Mouse (Mus musculus): ENCODE data around the gene Xpo6. TPM values are rescaled to one million over a fixed set of nuclear protein-coding genes. Genes with fewer than 3 reads are reported as not detected.

The Xpo6 gene
- 35.1 and 35.6 TPM in 2 replicates for polyA plus RNA-seq (2015; fragmentation: Nextera tagmentation; extraction: Ambion mirVana)

- H3K4me3 ChIP-seq (replicated peaks): peak within 1 kb of the TSS; percentile 95
- H3K27ac ChIP-seq: peak within 1 kb of the TSS; percentile 85
- WGBS: under 1% methylated on average over 56 of the region's 57 CpGs
- no peaks in the 10 kb centered on the region for H3K27me3 ChIP-seq (replicated peaks)
- H3K4me2 ChIP-seq: peak within 1 kb of the TSS; percentile 80
- H3K4me1 ChIP-seq: 0 out of 2 replicates have a peak, but pooled peaks cover 9% of the 10 kb centered on the region
- no peaks in the 10 kb centered on the region for H3K9me3 ChIP-seq
- no peaks in the 10 kb centered on the region for H3K36me3 ChIP-seq
- peak within 1 kb of the TSS; percentile 100 for H3K9ac ChIP-seq
- ATAC-seq (ENCODE audit: insufficient read depth, low FRiP score, low read depth): peak; percentile 95
Measured at GRCm38 (mm10) chr7:126200178-126200996, at the start of gene Xpo6. Gene Xpo6 (minus strand): TSS chr7:126200501.

- Histone ChIP-seq H3K4me3 (replicated peaks) (no peak overlapping the region), H3K27me3 (replicated peaks) (no peaks in the 10 kb centered on the region), H3K9me3 (no peaks in the 10 kb centered on the region), H3K4me1 (0 out of 2 replicates have a peak, but pooled peaks cover 7% of the 10 kb centered on the region), H3K4me2 (no peak overlapping the region), H3K27ac (no peak overlapping the region), H3K9ac (no peak overlapping the region), H3K36me3 (no peaks in the 10 kb centered on the region)
- WGBS: 89% methylated on average over 3 of the region's 3 CpGs
- ATAC-seq (ENCODE audit: insufficient read depth, low FRiP score, low read depth): no peak
Measured at GRCm38 (mm10) chr7:126249986-126250385, 49.7 kb upstream of the Xpo6 start.

DNA sequence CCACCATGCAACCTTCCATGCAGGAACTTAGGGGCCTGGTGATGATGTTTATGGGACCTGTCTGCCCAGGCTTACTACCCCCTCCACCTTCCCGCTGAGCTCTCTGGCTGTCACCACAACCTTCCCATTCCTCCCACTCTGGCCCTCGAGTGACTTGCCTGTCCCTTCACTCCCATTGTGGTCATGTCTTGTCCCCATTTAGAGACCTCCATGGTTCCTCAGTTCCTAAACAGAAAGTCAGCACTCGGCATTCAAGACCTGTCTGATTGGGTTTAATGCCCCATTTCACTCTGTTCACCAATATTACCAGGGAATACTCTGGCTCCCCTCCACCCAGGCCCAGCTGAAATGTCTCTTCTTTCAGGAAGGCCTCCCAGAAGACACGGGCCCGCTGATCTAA lies 48.8 kb upstream of the Xpo6 start:
- no peak overlapping the region for H3K27ac ChIP-seq
- H3K36me3 ChIP-seq: no peaks in the 10 kb centered on the region
- H3K4me1 ChIP-seq: 0 out of 2 replicates have a peak, but pooled peaks cover 7% of the 10 kb centered on the region
- H3K9ac ChIP-seq: no peak overlapping the region
- whole genome bisulfite sequencing: 75% methylated on average over 5 of the region's 5 CpGs
- H3K4me2 ChIP-seq: no peak overlapping the region
- no peaks in the 10 kb centered on the region for H3K27me3 ChIP-seq (replicated peaks)
- no peaks in the 10 kb centered on the region for H3K9me3 ChIP-seq
- no peak overlapping the region for H3K4me3 ChIP-seq (replicated peaks)
- ATAC-seq (ENCODE audit: insufficient read depth, low FRiP score, low read depth): no peak

DNA sequence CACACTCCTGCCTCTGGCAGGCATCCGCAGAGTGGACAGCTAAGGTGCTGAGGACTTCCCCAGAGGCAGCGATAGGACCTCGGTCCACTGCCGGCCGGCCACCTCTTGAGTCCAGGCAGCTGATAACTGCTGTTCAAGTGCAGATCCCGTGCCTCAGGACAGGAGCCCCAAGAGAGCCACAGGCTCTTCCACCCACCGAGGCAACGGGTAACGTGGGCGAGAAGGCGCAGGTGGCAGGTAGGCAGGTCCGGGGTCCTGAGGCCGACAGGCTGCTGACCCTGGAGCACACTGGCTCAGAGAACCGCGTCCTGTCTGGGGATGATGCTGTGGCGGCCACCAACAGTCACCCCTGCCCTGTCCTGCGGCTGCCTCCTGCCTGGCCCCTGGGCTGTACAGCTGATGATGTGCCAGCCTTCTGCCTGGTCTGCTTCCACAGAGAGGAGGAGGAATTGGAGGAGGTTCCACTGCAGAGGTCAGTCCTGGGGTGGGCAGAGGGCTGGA lies 48.4 kb upstream of the Xpo6 start:
- peak overlapping the region; percentile 38; the same call in 1 of the 2 replicates for H3K4me2 ChIP-seq
- no peaks in the 10 kb centered on the region for H3K36me3 ChIP-seq
- ATAC-seq (ENCODE audit: insufficient read depth, low FRiP score, low read depth): no peak
- H3K9me3 ChIP-seq: no peaks in the 10 kb centered on the region
- WGBS: 41% methylated on average over 17 of the region's 17 CpGs
- H3K9ac ChIP-seq: no peak overlapping the region
- H3K27me3 ChIP-seq (replicated peaks): no peaks in the 10 kb centered on the region
- H3K4me3 ChIP-seq (replicated peaks): no peak overlapping the region
- 0 out of 2 replicates have a peak, but pooled peaks cover 7% of the 10 kb centered on the region for H3K4me1 ChIP-seq
- no peak overlapping the region for H3K27ac ChIP-seq

DNA sequence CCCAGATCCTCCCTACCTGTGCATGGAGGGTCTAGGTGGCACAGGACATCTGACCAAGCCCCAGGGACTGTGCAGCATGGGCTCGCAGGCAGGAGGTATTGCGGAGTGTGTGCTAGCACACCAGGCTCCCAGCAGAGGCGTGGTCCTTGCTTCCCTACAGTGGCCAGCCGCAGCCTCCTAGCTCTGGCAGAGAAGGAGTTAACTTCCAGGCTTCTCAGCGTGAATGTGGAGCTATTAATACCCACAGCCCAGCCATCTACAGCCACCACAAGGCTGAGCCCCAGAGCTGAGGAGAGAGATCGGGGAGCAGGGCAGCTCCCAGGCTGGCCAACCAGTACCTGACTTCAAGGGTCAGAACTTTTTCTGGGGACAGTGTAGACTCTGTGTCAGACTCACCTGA lies 47.8 kb upstream of the Xpo6 start:
- peak; percentile 40; the same call in 1 of the 2 replicates for ATAC-seq (ENCODE audit: insufficient read depth, low FRiP score, low read depth)
- WGBS: 6% methylated on average over 6 of the region's 6 CpGs

DNA sequence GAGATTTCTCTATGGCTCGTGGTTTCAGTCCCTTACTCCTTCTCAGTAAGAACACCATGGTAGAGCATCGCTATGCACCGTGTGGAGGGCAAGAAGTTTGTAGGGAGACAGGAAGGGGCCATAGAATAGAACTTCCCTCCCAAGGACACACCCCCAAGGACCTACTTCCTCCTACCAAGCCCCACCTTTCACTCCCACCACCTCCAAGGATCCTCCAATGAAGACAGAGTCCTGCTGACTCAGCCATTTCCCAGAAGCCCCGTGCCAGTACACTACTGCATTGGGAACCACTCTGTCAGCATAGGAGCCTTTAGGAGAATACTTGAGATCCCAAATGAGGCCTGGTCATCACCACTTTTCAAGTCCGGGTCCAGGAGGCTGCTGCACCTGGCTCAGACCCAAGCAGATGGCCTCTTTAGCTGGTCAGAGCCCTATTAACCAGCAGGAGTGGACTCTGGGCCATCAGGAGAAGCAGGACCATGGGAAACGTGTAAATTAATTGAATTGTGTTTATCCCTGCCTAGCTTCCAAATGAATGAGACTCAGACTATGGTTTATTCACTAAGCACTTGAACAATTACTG lies 44.0 kb upstream of the Xpo6 start:
- no peak overlapping the region for H3K4me3 ChIP-seq (replicated peaks)
- no peak overlapping the region for H3K9ac ChIP-seq
- H3K4me2 ChIP-seq: no peak overlapping the region
- WGBS: 60% methylated on average over 6 of the region's 6 CpGs
- H3K27ac ChIP-seq: no peak overlapping the region
- H3K27me3 ChIP-seq (replicated peaks): no peaks in the 10 kb centered on the region
- no peaks in the 10 kb centered on the region for H3K36me3 ChIP-seq
- H3K9me3 ChIP-seq: no peaks in the 10 kb centered on the region
- no peak for ATAC-seq (ENCODE audit: insufficient read depth, low FRiP score, low read depth)
- 0 out of 2 replicates have a peak, but pooled peaks cover 7% of the 10 kb centered on the region for H3K4me1 ChIP-seq

More for the DNA sequence above, 47.8 kb upstream of the Xpo6 start:
- Histone ChIP-seq H3K9me3 (no peaks in the 10 kb centered on the region), H3K27me3 (replicated peaks) (no peaks in the 10 kb centered on the region), H3K27ac (no peak overlapping the region), H3K4me3 (replicated peaks) (no peak overlapping the region), H3K36me3 (no peaks in the 10 kb centered on the region), H3K4me2 (peak overlapping the region; percentile 38), H3K9ac (no peak overlapping the region), H3K4me1 (0 out of 2 replicates have a peak, but pooled peaks cover 7% of the 10 kb centered on the region)

DNA sequence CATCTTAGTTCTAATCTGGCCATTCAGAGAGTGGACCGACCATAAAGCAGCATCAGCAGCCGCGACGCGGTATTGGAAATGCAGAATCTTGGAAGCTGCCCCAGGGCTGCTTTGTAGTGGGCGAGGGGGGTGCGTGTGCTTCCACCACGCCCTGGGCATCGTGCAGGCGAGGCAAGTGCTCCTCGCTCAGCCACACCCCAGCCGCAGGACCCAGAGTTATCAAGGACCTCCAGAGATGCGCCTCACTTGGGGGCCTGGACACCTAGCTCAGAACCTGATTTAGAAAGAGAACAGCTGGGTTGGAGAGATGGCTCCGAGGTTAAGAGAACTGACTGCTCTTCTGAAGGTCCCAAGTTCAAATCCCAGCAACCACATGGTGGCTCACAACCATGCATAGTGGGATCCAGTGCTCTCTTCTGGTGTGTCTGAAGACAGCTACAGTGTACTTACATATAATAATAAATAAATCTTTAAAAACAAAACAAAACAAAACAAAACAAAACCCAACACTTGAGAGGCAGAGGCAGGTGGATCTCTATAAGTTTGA lies 40.6 kb upstream of the Xpo6 start:
- H3K27me3 ChIP-seq (replicated peaks): no peaks in the 10 kb centered on the region
- H3K27ac ChIP-seq: no peak overlapping the region
- H3K4me3 ChIP-seq (replicated peaks): no peak overlapping the region
- no peak overlapping the region for H3K4me2 ChIP-seq
- no peaks in the 10 kb centered on the region for H3K36me3 ChIP-seq
- H3K4me1 ChIP-seq: no peaks in the 10 kb centered on the region
- H3K9me3 ChIP-seq: no peaks in the 10 kb centered on the region
- 73% methylated on average over 14 of the region's 14 CpGs for WGBS
- ATAC-seq (ENCODE audit: insufficient read depth, low FRiP score, low read depth): no peak
- no peak overlapping the region for H3K9ac ChIP-seq

DNA sequence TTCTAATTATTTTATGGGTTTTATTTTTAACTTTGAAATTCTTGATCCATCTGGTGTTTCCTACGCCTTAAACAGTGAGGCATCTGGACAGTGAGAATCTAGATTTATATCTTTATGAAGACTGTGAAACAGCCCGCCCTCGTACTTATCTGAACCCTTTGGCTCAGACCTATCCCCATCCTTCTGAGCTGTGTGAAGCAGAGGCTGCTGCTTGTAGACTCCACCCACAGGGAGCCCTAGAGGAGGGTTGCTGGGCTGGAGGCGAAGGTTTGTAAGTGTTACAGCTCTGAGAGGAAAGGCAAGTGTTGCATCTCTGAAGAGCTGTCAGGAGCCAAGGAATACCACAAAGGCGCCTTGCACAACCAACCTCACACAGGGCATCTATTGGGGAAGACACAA lies 36.5 kb upstream of the Xpo6 start:
- ATAC-seq (ENCODE audit: insufficient read depth, low FRiP score, low read depth): no peak
- Histone ChIP-seq H3K4me2 (no peak overlapping the region), H3K27me3 (replicated peaks) (no peaks in the 10 kb centered on the region), H3K9ac (no peak overlapping the region), H3K4me1 (no peaks in the 10 kb centered on the region), H3K27ac (no peak overlapping the region), H3K36me3 (no peaks in the 10 kb centered on the region), H3K4me3 (replicated peaks) (no peak overlapping the region), H3K9me3 (no peaks in the 10 kb centered on the region)
- 53% methylated on average over 5 of the region's 5 CpGs for WGBS

DNA sequence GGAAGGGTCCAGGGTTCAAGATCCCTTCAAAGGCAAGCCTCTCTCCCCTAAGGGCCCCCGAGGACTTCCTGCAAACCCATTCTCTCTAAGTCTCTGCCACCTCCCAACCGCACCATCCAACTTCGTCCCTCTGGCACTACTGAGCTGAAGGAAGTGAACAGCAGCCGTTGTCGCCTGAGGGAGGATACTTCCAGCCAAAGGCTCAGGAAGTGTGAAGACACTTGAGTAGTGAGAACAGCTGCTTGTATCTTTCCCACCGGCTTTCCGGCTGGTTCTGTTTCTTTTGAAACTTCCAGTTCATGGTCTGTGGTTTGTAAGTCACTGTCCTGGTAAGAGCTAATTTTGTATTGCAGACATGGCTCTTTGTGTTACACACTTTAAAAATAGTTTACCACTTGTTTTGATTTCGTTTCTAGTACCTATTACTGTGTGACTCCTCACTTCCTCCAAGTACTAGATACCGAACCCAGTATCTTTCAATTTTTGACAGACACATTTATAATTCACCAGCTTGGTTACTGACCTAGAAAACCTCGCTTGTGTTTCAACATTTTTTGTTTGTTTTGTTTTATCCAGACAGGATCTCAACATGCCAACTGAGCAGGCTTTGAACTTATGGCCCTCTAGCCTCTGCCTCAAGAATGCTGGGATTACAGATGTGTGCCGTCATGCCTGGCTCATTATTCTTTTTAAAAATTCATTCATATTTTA lies 35.9 kb upstream of the Xpo6 start:
- ATAC-seq (ENCODE audit: insufficient read depth, low FRiP score, low read depth): no peak
- Histone ChIP-seq H3K4me1 (no peaks in the 10 kb centered on the region), H3K27ac (no peak overlapping the region)

DNA sequence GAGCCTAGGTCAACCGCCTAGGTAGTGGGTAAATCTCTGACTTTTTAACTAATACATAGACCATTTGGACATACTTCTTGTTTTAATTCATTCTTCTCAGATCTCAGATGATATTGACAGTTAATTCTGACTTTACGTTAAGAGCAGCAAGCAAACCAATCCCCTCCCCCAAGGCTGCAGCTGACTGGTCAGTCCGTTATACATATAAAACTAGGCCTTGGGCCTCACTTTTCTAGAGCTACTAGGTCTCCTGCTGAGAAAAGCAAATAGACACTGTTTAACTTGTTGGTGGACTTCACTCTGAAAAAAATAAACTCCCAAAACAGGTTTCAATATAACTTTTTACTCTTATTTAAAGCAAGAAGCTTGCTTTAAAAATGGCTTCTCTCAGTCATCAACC lies 34.3 kb upstream of the Xpo6 start:
- Histone ChIP-seq H3K27ac (no peak overlapping the region), H3K9ac (no peak overlapping the region), H3K4me1 (no peaks in the 10 kb centered on the region), H3K4me3 (replicated peaks) (no peak overlapping the region), H3K27me3 (replicated peaks) (no peaks in the 10 kb centered on the region), H3K9me3 (no peaks in the 10 kb centered on the region), H3K4me2 (no peak overlapping the region), H3K36me3 (no peaks in the 10 kb centered on the region)
- WGBS: 71% methylated on average over 3 of the region's 3 CpGs
- no peak for ATAC-seq (ENCODE audit: insufficient read depth, low FRiP score, low read depth)

More for the DNA sequence above, 35.9 kb upstream of the Xpo6 start:
- no peaks in the 10 kb centered on the region for H3K9me3 ChIP-seq
- no peak overlapping the region for H3K4me3 ChIP-seq (replicated peaks)
- no peaks in the 10 kb centered on the region for H3K36me3 ChIP-seq
- no peak overlapping the region for H3K9ac ChIP-seq
- no peaks in the 10 kb centered on the region for H3K27me3 ChIP-seq (replicated peaks)
- 49% methylated on average over 11 of the region's 11 CpGs for WGBS
- H3K4me2 ChIP-seq: no peak overlapping the region

DNA sequence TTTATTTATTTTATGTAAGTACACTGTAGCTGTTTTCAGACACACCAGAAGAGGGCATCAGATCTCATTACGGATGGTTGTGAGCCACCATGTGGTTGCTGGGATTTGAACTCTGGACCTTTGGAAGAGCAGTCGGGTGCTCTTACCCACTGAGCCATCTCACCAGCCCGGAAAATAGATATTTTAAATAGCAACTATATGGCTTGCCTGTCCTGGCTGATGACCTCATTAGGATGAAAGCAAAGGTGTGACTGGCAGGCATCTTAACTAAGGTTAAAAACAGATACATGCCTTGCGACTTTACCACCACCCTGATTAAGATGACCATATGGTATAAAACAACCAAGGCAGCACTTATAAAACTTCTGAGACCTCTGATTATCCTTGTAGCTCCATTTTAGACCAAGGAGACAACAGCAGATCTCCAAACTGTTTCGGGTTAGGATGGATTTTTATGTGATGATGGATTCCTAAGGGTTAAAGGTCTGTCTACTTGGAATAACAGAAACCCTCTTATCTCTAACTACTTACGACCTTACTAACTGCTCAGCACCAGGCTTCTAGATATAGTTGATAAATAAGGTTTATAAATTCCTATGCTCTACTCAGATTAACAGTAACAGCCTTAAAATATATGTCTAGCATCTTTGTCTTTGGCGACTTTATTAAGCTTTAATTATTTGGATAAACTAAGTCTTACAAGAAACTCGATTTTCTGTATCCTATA lies 32.2 kb upstream of the Xpo6 start:
- Histone ChIP-seq H3K4me2 (no peak overlapping the region), H3K27me3 (replicated peaks) (no peaks in the 10 kb centered on the region), H3K9me3 (no peaks in the 10 kb centered on the region), H3K9ac (no peak overlapping the region), H3K36me3 (no peaks in the 10 kb centered on the region), H3K27ac (no peak overlapping the region), H3K4me1 (no peaks in the 10 kb centered on the region), H3K4me3 (replicated peaks) (no peak overlapping the region)
- WGBS: 46% methylated on average over 8 of the region's 8 CpGs
- no peak for ATAC-seq (ENCODE audit: insufficient read depth, low FRiP score, low read depth)

Data from stomach, embryonic 15.5 days (tissue).